Mouse (Mus musculus): ENCODE measurements at regions not wholly inside any gene's neighbourhood (a gene's known extent, or its start where the extent isn't known, plus 50 kb on each side); places are given as distances from the start of the nearest gene placed in this dataset.

DNA sequence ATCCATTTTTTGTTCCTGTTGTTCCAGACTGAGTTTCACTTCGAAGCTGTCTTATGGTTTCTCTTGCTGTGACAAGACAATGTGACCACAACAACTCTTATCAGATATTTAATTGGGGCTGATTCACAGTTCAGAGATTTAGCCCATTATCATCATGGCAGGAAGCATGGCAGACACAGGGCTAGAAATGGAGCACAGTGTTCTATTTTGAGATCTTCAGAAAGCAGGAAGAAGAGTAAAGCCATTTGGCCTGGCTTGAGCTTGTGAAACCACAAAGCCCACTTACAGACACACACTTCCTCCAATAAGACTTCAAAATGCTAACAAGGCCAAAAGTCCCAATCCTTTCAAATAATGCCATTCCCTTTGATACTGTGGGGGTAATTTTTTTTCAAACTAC is 670.4 kb upstream of the Cdh12 start:
- Histone ChIP-seq H3K9me3 (replicated peaks; ENCODE audit: insufficient read depth, low read length) (no peaks in the 10 kb centered on the region; the same call in 1 of the 2 replicates), H3K27ac (ENCODE audit: control insufficient read depth, low read depth, low read length) (no peak overlapping the region), H3K9ac (ENCODE audit: control insufficient read depth, low read depth, low read length, poor library complexity, severe bottlenecking) (no peak overlapping the region), H3K4me1 (ENCODE audit: control insufficient read depth in 1 of 2, insufficient read depth in 2 of 2, low read length in 2 of 2) (no peaks in the 10 kb centered on the region; a peak in 1 of 4 replicates), H3K27me3 (ENCODE audit: control insufficient read depth in 1 of 2, insufficient read depth in 2 of 2, low read length in 2 of 2) (no peaks in the 10 kb centered on the region), H3K4me3 (ENCODE audit: control insufficient read depth in 1 of 2, insufficient read depth in 1 of 2, low read depth in 2 of 2, low read length in 2 of 2) (no peak overlapping the region), H3K36me3 (ENCODE audit: control insufficient read depth in 1 of 2, insufficient read depth in 2 of 2, low read length in 2 of 2) (no peaks in the 10 kb centered on the region), H3K79me2 (ENCODE audit: control insufficient read depth, insufficient read depth, low read length, poor library complexity) (no peaks in the 10 kb centered on the region)
- peak; percentile 79; the same call in 1 of the 2 replicates for TF ChIP-seq MEF2A (IDR thresholded peaks at IDR 0.05; ENCODE audit: extremely low read depth, insufficient replicate concordance, low read depth, low read length, poor library complexity, severe bottlenecking)
- no peak for TF ChIP-seq CTCF (IDR thresholded peaks at IDR 0.05 in 2 of 3, conservative IDR thresholded peaks at IDR 0.05 in 1 of 3; ENCODE audit: control insufficient read depth in 1 of 3, insufficient read depth in 1 of 3, low read depth in 2 of 3, low read length in 3 of 3, poor library complexity in 1 of 3, severe bottlenecking in 1 of 3)
- TF ChIP-seq TCF12 (IDR thresholded peaks at IDR 0.05; ENCODE audit: low read depth, low read length), result 0 out of 2 replicates have a peak, but pooled peaks have one; percentile 18
- no peak for TF ChIP-seq MXI1 (IDR thresholded peaks at IDR 0.05; ENCODE audit: low read depth, low read length)
- TF ChIP-seq USF2 (IDR thresholded peaks at IDR 0.05; ENCODE audit: borderline replicate concordance in 1 of 2, insufficient read depth in 1 of 2, low read depth in 1 of 2, low read length in 2 of 2), result no peak
- TF ChIP-seq EP300 (IDR thresholded peaks at IDR 0.05; ENCODE audit: low read depth in 1 of 2, low read length in 2 of 2), result peak in 1 of 2 experiments; percentile 37; a peak in 1 of 4 replicates
- TF ChIP-seq RCOR1 (IDR thresholded peaks at IDR 0.05; ENCODE audit: low read depth, low read length), result peak; percentile 70
- 0 out of 2 replicates have a peak, but pooled peaks have one; percentile 6 for TF ChIP-seq ETS1 (IDR thresholded peaks at IDR 0.05; ENCODE audit: low read depth, low read length)
- peak; percentile 35 for DNase-seq (ENCODE audit: low read depth, low spot score)

DNA sequence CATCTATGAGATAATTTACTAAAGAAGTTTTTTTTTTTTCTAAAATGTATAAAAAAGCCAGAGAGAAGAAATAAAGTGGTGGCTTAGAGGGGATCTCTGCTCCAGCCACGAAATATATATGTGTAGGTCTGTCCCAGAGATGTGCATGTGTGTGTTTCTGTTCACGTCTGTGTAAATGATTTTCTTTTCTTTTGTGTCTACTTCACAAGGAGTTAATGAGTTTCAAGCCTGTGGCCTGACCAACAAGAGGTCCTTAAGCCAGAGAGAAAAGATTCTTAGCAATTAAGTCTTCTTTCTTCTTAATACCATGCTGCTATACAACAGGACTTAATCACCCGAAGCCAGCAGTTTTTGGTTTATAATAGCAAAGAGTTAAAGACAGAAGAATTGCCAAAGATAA is 665.2 kb upstream of the Cdh12 start:
- no peak for DNase-seq (ENCODE audit: low read depth, low spot score)
- no peak overlapping the region for H3K9ac ChIP-seq (ENCODE audit: control insufficient read depth, low read depth, low read length, poor library complexity, severe bottlenecking)
- no peaks in the 10 kb centered on the region for H3K4me1 ChIP-seq (ENCODE audit: control insufficient read depth in 1 of 2, insufficient read depth in 2 of 2, low read length in 2 of 2)
- no peak overlapping the region for H3K4me3 ChIP-seq (ENCODE audit: control insufficient read depth in 1 of 2, insufficient read depth in 1 of 2, low read depth in 2 of 2, low read length in 2 of 2)
- H3K36me3 ChIP-seq (ENCODE audit: control insufficient read depth in 1 of 2, insufficient read depth in 2 of 2, low read length in 2 of 2), result no peaks in the 10 kb centered on the region
- no peak overlapping the region for H3K27ac ChIP-seq (ENCODE audit: control insufficient read depth, low read depth, low read length)
- H3K27me3 ChIP-seq (ENCODE audit: control insufficient read depth in 1 of 2, insufficient read depth in 2 of 2, low read length in 2 of 2), result no peaks in the 10 kb centered on the region; a peak in 1 of 4 replicates
- H3K9me3 ChIP-seq (replicated peaks; ENCODE audit: insufficient read depth, low read length), result no peaks in the 10 kb centered on the region; the same call in 1 of the 2 replicates
- TF ChIP-seq CHD2 (IDR thresholded peaks at IDR 0.05; ENCODE audit: low read length), result no peak
- TF ChIP-seq BHLHE40 (IDR thresholded peaks at IDR 0.05; ENCODE audit: borderline replicate concordance, low read depth, low read length), result no peak
- no peak for TF ChIP-seq MXI1 (IDR thresholded peaks at IDR 0.05; ENCODE audit: low read depth, low read length)
- TF ChIP-seq SMC3 (IDR thresholded peaks at IDR 0.05; ENCODE audit: low read depth, low read length), result no peak
- no peak for TF ChIP-seq MAFK (IDR thresholded peaks at IDR 0.05; ENCODE audit: borderline replicate concordance, low read depth, low read length)
- H3K79me2 ChIP-seq (ENCODE audit: control insufficient read depth, insufficient read depth, low read length, poor library complexity), result no peaks in the 10 kb centered on the region

GRCm38 (mm10) chr15:19806994-19807393 is 642.1 kb upstream of the Cdh12 start:
- TF ChIP-seq TAL1 (IDR thresholded peaks at IDR 0.05; ENCODE audit: low read length) (no peak), HCFC1 (IDR thresholded peaks at IDR 0.05; ENCODE audit: low read depth, low read length) (no peak), BHLHE40 (IDR thresholded peaks at IDR 0.05; ENCODE audit: borderline replicate concordance, low read depth, low read length) (no peak), RAD21 (IDR thresholded peaks at IDR 0.05; ENCODE audit: low read depth, low read length) (no peak), TCF12 (IDR thresholded peaks at IDR 0.05; ENCODE audit: low read depth, low read length) (no peak), MYC (IDR thresholded peaks at IDR 0.05; ENCODE audit: low read depth, low read length) (no peak), SIN3A (IDR thresholded peaks at IDR 0.05; ENCODE audit: low read length) (no peak), ZC3H11A (IDR thresholded peaks at IDR 0.05; ENCODE audit: low read depth, low read length) (no peak), CTCF (IDR thresholded peaks at IDR 0.05 in 2 of 3, conservative IDR thresholded peaks at IDR 0.05 in 1 of 3; ENCODE audit: control insufficient read depth in 1 of 3, insufficient read depth in 1 of 3, low read depth in 2 of 3, low read length in 3 of 3, poor library complexity in 1 of 3, severe bottlenecking in 1 of 3) (no peak), POLR2AphosphoS5 (IDR thresholded peaks at IDR 0.05; ENCODE audit: borderline replicate concordance, low read depth, low read length) (no peak), MXI1 (IDR thresholded peaks at IDR 0.05; ENCODE audit: low read depth, low read length) (no peak)
- no peak overlapping the region for H3K9ac ChIP-seq (ENCODE audit: control insufficient read depth, low read depth, low read length, poor library complexity, severe bottlenecking)
- DNase-seq (ENCODE audit: low read depth, low spot score), result no peak

More at GRCm38 (mm10) chr15:19806994-19807393, 642.1 kb upstream of the Cdh12 start:
- Histone ChIP-seq H3K36me3 (ENCODE audit: control insufficient read depth in 1 of 2, insufficient read depth in 2 of 2, low read length in 2 of 2) (no peaks in the 10 kb centered on the region), H3K27ac (ENCODE audit: control insufficient read depth, low read depth, low read length) (no peak overlapping the region), H3K79me2 (ENCODE audit: control insufficient read depth, insufficient read depth, low read length, poor library complexity) (no peaks in the 10 kb centered on the region), H3K9me3 (replicated peaks; ENCODE audit: insufficient read depth, low read length) (no peaks in the 10 kb centered on the region), H3K4me3 (ENCODE audit: control insufficient read depth in 1 of 2, insufficient read depth in 1 of 2, low read depth in 2 of 2, low read length in 2 of 2) (no peak overlapping the region), H3K4me1 (ENCODE audit: control insufficient read depth in 1 of 2, insufficient read depth in 2 of 2, low read length in 2 of 2) (no peaks in the 10 kb centered on the region), H3K27me3 (ENCODE audit: control insufficient read depth in 1 of 2, insufficient read depth in 2 of 2, low read length in 2 of 2) (no peaks in the 10 kb centered on the region)
